Mouse (Mus musculus): ENCODE measurements around the gene Gm6588.

Gm6588 gene

DNA sequence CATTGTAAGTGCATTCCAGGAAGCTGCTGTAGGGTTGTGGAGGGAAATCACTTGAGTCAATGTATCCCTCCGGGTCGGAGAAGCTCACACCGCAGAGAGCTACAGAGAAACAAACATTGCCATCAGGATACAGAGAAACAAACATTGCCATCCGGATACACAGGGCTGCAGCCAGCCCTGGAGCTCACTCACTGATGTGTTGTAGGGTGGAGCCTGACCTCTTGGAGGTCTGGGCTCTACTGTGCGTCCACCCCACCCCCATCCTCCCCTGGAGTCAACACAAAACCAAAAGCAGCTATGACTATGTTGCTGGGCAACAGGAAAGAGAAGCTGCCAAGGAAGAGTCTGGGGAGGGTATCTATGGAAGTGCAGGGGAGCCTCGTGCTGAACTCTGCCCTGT is 24.2 kb downstream of the Gm6588 start:
- DNase-seq, result peak; percentile 83

DNA sequence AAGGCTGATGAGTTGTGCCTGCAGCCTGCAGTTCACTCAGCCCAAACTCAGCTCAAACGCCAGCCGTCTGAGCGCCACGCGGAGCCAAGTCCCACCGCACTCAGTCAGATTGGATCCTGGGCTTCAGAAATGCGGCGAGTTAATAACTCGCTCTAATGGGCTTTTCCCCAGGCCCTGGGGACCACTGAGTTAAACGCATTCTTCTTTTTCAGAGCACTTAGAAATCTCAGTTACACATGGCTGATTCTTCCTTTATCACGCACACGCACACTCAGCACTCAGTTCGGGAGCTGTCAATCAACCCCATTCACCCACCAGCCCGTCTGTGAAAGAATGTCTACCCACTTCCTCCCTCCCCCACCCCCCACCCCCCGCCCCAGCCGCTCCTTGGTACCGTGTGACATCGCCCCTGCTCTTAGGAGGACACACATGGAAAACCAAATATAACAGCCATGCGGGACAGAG is 32.8 kb downstream of the Gm6588 start:
- DNase-seq, result no peak

DNA sequence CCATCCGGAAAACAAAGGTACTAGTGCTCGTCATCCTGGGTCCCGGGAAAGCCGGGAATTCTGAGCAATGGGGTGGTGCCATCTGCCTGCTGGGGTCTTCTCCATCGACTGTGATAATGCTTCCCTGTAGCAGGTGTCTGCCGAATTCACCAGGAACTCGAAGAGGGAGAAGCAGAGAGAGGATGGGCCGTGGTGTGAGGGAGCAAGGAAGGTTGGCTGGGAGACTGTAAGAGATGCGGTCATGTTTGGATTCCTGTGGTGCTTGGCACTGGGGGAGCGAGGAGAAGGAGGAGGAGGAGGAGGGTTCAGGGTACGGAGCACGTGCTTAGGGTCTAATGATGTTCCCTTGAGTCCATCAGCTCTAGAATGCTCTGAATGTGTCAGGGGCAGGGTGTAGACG is 33.3 kb downstream of the Gm6588 start:
- DNase-seq, result no peak

DNA sequence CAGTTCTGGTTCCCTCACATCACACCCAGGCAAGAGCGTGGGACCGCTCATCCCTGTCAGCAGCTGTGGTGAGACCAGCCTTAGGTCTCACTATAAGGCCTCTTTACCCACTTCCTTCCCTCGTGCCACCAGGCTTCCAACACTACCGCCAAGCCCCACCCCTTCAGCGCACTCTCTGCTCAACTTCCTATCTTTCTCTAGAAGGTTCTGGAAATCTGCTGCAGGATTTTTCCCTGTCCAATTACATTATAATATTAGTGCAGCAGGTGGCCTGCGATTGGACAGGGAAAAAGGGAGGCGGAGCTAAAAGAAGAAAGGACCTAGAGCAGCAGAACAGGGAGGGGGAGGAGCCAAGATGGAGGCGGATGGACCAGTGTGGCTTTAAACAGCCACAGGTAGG is 33.8 kb downstream of the Gm6588 start:
- no peak for DNase-seq

DNA sequence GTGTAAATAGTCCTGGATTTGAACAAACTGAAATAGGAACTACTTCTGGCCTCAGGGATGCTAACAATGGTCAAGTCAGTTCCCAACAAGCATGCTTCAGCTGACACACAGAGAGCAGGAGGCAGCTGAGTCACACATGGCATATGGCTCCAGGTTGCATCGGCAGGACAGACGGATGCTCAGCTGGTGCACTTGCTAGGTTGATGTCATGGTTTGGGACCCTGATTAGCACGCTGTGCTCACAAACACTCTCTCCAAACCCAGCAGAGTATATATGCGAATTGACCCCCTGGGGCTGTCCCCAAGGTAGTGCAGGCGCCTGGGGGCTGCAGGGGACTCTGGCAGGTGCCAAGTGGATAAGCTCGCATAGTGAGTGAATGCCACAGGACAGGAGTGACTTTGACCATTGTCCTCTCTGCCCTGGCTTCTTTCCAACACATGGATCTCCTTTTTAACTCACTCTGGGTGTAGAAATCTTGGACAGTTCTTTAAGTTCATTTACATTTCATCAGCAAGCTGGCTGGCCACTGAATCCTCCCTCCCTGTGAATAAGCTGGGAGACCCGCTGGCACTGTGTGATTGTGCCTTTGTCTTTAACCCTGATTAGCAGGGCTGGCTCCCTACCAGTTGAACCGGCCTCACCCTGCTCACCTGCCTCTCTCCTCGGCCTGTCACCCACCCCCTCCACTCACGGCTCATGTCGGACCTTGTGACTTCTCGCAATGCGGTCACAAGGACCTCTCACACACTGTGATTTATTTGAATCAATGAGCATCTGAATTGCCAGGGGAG is 35.9 kb downstream of the Gm6588 start:
- no peak for DNase-seq

DNA sequence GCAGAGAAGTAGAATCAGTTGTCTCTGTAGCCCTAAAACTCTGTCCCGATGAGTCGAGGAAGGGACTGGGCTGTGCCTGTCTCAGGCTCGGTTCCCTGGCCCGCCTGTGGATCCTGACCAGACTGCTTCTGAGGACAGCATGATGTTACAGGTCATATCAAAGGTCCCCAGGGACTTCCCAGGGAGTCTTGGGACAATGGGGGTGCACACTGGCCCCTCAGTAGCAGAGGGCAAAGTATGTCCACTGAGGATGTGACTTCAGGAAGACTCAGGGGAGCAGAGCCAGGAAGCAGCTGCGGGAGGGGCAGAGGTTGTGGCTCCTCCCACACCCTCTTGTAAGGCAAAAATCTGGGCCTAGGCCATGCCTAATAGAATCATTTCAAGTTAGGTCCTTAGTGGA is 37.2 kb downstream of the Gm6588 start:
- DNase-seq, result peak; percentile 34

DNA sequence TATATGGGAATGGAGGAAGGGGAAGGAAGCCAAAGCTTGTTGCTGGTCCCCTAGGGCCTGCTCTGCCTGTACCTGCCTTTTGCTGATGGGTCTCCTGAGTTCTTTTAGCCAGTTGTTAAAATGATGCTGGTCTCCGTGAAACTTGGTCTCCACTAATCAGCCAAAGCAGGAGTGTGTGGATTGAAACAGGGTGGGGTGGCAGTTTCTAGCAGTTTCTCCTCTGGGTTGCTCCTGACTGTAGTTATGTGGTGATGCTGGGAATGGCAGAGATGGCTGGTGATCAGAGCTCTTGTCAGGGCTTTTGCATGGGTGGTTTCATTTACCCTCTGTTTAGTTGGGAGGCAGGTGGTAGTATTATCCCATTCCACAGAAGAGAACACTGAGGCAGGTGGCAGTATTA is 38.3 kb downstream of the Gm6588 start:
- DNase-seq, result no peak

DNA sequence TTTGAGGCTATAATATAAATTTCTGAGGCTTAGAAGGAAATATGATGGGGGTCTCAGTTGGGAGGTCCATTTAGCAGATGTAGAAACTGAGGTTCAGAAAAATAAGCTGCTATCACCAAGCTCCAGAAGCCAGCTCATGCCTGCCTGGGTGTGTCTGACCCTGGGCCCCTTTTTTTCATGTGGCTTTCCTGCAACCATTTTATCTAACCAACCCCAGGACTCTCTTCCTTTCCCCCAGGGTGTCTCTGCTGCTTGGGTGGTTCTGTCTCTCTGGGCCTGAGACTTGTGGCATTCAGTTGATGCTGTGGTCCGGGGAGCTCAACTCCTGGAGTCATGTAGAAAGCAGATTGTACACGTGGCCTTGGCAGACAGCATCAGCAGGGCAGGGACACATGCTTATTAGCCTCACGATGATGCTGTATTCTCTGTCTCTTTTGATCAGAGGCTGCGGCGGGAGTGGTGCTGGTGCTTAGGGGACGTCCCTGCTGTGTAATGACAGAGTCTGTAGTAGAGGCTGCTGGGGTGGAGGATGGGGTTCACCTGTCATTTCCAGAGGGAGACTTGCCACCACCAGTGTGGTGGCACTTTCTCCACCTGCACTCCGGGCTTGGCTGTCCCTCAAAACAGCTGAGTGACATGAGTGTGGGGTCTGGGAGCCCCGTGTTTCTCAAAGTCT is 39.0 kb downstream of the Gm6588 start:
- DNase-seq, result no peak

DNA sequence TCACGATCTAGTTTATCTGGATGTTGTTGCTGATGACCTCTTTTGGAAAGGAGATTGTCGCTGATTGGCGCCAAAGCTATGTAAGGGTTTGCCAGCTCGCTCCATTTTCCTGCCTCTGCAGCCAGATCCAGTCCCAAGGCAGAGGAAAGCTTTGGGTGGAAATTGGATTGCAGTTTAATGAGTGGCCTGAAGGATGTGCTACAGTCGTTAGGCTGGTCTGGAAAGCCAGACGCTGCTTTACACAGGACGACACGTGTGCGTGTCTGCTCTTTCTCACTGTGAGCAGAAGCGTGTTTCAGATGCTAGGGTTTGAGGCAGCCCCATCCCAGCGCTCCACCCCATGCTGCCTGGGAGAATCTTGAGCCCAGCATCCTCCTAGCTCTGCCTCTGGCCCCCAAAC is 42.3 kb downstream of the Gm6588 start:
- DNase-seq, result no peak

DNA sequence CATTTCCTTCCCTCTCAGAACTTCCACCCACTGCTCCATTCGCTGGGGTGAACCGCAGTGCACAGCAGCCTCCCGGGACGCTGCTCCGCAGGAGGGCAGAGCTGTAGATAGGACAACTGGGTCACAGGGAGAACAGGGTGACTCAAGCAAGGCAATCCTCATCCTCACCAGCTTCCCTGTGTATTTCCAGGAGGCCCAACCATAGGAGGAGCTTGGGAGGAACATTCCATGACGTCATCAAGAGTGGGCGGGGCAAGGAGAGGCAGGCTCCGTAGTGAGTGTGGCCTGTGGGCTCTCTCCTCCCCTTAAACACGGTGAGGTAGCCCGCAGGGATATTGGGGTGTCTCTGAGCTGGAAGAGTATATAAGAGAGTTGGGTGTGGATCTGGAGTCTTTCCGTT is 44.3 kb downstream of the Gm6588 start:
- DNase-seq, result peak; percentile 33

DNA sequence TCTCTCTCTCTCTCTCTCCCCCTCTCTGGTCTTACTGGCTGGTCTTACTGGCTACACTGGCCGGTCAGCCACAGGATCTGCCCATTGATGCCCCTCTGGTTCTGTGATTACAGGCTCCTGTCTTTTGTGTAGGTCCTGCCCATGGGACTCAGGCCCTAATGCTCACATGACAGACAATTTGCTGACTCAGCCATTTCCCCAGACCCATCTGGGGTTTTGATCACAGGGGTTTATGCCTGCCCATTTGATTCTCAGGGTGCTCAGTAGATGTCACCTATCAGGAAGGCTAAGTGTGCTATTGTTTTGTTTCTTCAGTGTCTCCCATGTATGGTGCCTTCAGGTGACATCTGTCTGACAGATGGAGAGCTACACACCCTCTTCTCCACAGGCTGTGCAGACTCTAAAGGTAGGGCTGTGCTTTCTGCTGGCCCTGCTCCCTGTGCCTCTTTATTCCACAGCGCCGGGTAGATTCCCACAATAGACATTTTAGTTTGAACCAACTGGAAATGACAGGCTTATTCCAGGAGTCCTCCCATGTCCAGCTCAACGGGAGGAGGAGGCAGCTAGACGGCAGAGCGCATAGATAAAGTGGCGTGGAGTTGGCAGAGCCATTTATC is 47.6 kb downstream of the Gm6588 start:
- DNase-seq, result no peak

DNA sequence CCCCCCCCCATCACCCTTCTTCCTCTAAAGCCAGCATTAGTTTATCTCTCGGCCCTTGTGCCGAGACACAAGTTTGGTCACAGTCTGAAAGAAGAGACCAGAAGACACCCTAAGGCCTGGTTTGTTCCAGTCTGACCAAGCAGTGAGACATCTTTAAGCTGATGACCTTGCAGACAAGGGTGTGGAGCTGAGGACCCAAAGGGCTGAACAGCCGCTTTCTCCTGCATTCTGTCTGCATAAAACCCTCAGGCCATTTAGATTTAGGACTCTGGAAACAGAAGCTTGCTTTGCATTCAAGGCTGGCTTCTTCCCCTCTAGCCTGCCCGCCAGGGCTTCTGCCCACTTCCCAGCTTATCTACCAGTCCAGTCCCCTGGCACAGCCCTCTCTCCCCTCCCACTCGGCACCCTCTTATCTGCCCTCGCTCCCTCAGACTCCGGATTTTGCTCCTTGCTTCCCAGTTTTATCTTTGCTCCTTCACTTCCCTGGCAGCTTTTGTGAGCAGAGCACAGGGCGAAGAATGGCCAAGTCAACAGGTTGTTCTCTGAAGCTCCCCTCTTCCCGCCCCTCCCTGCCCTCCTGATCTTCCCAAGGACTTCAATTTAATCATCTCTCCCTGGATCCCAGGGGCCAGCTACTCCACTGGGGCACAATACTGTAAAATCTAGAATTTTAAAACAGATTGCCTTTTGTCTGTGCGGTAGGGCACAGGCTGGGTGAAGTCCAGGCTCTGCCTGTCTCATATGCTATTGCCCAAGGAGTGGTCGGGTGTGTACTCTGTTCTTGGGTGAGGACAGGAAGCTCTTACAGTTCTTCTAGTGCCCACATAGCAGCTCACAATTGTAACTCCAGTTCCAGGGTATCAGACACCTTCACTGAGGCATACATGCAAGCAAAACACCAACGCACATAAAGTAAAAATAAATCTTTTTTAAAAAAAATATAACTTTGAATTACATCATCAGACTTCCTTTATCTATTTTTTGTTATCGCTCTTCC is 50.0 kb downstream of the Gm6588 start:
- no peak for DNase-seq

DNA sequence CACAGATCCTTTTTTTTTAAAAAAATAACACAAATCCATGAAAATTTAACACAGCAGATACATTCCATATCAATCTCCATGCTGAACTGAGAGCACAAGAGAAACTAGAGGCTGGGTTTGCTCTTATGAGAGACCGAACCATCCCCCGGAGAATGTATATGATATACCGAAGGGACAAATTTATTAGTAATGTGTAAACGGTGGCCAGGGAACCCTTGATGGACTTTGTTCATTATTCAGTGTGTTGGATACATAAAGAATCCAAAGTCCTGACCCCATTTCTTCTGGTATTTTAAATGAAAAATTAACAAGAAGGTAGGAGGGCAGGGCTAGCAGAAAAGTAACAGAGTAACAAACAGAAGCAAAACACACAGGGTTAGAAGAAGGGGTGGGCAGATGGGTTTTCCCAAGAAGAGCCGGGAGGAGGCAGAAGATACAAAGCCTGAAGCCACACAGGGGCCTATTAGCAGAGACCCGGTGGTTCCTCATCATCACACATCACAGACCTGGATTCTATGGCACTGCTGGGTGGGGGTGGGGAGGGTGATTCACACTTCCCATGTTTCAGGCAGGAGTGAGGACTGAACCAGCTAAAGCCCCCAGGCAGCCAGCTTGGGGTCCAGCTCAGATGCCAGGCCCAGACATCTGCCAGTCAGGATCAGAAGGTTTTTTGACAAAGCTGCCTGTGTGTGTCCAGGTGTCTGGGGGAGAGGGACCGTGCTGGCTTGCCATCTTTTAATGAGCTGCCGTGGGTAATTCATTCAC is 50.9 kb downstream of the Gm6588 start:
- no peak for DNase-seq
